Mouse (Mus musculus): Measurements from ENCODE around the gene Nxnl2. TPM values are rescaled to one million over a fixed set of nuclear protein-coding genes. Genes with fewer than 3 reads are reported as not detected.
A peak's percentile ranks its signal among the peaks of the same experiment; 100 is the strongest.

Gene Nxnl2
- polyA plus RNA-seq, 1 experiment from 2014 or later: 6.0 TPM

DNA sequence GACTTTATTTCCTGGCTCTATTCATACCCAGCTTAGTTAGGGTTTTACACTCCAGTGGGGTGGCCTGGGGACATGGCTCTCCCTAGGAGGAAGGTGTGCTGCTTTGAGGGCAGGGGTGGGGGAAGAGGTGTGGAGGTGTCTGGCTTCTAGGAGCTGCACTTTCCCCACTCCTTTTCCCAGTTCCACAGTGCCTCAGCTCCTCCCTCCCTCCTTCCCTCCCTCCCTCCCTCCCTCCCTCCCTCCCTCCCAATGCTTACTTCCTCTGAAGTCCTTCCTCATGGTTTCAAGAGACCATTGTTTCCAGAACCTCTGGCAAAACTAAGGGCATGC, 33.2 kb upstream of the Nxnl2 start:
- Histone ChIP-seq H3K27me3 (replicated peaks; ENCODE audit: control insufficient read depth, insufficient read depth, low read length) (no peaks in the 10 kb centered on the region), H3K4me2 (ENCODE audit: low read length) (no peak overlapping the region), H3K27ac (ENCODE audit: low read depth, low read length) (no peak overlapping the region), H3K36me3 (ENCODE audit: control insufficient read depth, insufficient read depth, low read length) (peaks cover 14% of the 10 kb centered on the region), H3K4me3 (ENCODE audit: low read length) (no peak overlapping the region), H3K9ac (ENCODE audit: low read depth, low read length) (no peak overlapping the region), H3K4me1 (ENCODE audit: control insufficient read depth, insufficient read depth, low read depth, low read length) (no peaks in the 10 kb centered on the region; the same call in 1 of the 2 replicates), H3K9me3 (ENCODE audit: control insufficient read depth, low read length) (no peaks in the 10 kb centered on the region)
- ATAC-seq: peak; percentile 57; the same call in 1 of the 2 replicates

DNA sequence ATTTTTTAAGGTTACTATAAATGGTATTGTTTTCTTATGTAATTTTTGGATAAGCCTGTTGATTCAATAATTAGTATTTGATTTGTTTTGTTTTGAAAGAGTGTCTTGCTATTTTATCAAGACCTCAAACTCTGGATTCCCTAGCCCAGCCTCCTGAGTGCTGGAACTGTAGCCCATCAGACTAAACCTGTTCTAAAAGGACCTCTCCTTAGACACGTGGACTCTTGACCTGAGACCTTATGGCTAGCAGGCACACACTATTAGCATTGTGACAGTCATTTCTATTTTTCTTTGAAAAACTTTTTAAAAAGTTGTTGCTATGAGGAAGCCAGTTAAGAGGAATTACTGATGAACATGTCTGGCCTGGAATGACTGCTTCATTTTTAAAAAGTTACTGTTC, 23.7 kb upstream of the Nxnl2 start:
- H3K9ac ChIP-seq (ENCODE audit: low read depth, low read length): no peak overlapping the region
- no peaks in the 10 kb centered on the region for H3K27me3 ChIP-seq (replicated peaks; ENCODE audit: control insufficient read depth, insufficient read depth, low read length)
- WGBS: 75% methylated on average over 1 of the region's 1 CpGs
- no peaks in the 10 kb centered on the region for H3K4me1 ChIP-seq (ENCODE audit: control insufficient read depth, insufficient read depth, low read depth, low read length)
- H3K27ac ChIP-seq (ENCODE audit: low read depth, low read length): no peak overlapping the region
- H3K4me2 ChIP-seq (ENCODE audit: low read length): no peak overlapping the region
- H3K36me3 ChIP-seq (ENCODE audit: control insufficient read depth, insufficient read depth, low read length): peaks cover 10% of the 10 kb centered on the region
- no peaks in the 10 kb centered on the region for H3K9me3 ChIP-seq (ENCODE audit: control insufficient read depth, low read length)
- H3K4me3 ChIP-seq (ENCODE audit: low read length): no peak overlapping the region
- no peak for ATAC-seq

DNA sequence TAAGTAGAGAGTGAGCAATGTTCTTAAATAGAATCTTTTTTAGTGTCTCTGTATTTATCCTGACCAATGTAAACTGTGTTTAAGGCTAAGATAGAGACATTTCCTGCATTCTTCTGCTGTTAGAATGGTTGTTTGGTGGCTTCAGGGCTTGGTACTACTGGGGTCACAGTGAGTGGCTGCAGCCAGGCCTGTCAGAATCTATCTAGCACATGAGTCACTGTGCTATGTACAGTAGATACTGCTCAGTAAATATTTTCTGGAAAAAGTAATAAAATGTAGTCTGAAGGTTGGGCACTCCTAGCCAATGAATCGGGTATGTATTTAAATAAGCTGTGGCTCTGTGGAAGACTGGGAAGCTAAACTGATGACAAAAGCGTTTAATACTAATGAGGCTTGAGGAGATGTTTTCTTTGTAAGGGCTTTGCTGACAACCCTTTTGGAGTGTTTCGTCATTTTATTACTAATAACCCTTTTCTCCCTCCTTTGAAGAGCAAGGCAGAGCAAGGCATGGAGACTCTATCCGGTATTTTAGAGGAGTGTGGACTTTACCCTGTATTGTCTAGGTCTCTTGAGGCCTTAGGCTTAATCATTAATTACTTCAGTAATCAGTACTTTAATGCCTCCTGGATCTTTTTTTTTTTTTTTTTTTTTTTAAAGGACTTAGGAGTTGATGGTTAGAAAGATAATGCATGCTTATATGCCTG, 17.7 kb upstream of the Nxnl2 start:
- Histone ChIP-seq H3K27me3 (replicated peaks; ENCODE audit: control insufficient read depth, insufficient read depth, low read length) (no peaks in the 10 kb centered on the region), H3K36me3 (ENCODE audit: control insufficient read depth, insufficient read depth, low read length) (peaks cover 12% of the 10 kb centered on the region), H3K9me3 (ENCODE audit: control insufficient read depth, low read length) (no peaks in the 10 kb centered on the region), H3K4me1 (ENCODE audit: control insufficient read depth, insufficient read depth, low read depth, low read length) (no peaks in the 10 kb centered on the region), H3K4me2 (ENCODE audit: low read length) (no peak overlapping the region), H3K27ac (ENCODE audit: low read depth, low read length) (no peak overlapping the region), H3K4me3 (ENCODE audit: low read length) (no peak overlapping the region), H3K9ac (ENCODE audit: low read depth, low read length) (no peak overlapping the region)
- ATAC-seq: no peak
- WGBS: 80% methylated on average over 4 of the region's 4 CpGs

DNA sequence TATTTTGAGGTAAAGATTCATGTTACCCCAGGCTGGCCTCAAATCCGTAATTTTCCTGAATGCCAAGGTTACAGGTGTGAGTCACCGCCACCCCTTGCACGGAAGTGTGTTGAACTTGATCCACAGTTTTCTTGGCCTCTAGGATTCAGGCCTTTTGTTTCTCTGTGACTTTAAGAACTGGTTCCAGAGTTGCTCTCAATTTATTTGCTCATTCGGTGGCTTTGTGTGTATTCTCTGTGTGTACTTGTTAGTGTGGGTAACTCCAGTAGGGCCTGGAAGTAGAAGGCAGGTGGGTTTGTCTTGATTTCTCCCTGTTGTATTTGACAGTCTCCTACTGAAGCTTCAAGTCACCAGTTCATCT, 17.2 kb upstream of the Nxnl2 start:
- Histone ChIP-seq H3K27me3 (replicated peaks; ENCODE audit: control insufficient read depth, insufficient read depth, low read length) (no peaks in the 10 kb centered on the region), H3K4me3 (ENCODE audit: low read length) (no peak overlapping the region), H3K27ac (ENCODE audit: low read depth, low read length) (no peak overlapping the region), H3K4me2 (ENCODE audit: low read length) (no peak overlapping the region), H3K36me3 (ENCODE audit: control insufficient read depth, insufficient read depth, low read length) (peaks cover 12% of the 10 kb centered on the region), H3K9ac (ENCODE audit: low read depth, low read length) (no peak overlapping the region), H3K9me3 (ENCODE audit: control insufficient read depth, low read length) (no peaks in the 10 kb centered on the region), H3K4me1 (ENCODE audit: control insufficient read depth, insufficient read depth, low read depth, low read length) (no peaks in the 10 kb centered on the region)
- no peak for ATAC-seq
- 95% methylated on average over 4 of the region's 4 CpGs for WGBS

DNA sequence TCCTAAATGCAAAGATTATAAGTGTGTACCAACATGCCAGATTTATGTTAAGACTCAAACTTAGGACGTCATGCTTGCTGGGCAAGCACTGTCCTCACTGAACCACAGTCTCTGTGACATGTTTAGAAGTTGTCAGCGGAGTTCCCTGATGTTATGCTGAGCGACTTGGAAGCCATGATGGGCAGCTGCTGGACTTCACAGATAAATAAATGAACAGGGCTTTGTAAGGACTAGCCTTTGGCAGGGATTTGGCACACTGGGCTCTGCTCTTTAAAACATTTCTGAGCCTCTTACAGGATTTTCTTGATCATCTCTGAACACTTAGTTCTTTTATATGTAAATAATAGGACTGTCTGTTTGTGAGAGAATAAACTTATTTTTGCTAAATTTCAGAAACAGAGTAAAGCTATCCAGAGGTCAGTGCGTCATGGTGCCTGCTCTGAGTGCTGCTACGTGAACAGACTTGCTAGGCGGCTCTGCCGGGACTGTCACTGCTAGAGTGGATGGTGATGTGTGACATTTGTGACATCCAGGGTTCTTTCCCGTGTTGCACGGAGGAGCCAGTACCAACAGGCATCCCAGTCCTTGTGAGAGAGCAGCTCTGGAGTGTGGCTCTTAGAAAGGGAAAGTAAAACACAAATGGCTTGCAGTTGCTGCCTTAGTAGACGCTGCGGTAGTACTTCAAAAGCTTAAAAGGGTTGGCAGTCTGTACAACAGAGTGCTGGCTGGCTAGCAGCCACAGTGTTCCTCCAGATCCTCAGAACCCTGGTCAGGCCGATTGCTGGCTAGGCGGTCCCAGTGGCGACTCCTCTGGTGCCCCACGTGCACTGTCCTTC, 15.4 kb upstream of the Nxnl2 start:
- H3K27ac ChIP-seq (ENCODE audit: low read depth, low read length): no peak overlapping the region
- 85% methylated on average over 15 of the region's 15 CpGs for WGBS
- ATAC-seq: peak; percentile 6; the same call in 1 of the 2 replicates

DNA sequence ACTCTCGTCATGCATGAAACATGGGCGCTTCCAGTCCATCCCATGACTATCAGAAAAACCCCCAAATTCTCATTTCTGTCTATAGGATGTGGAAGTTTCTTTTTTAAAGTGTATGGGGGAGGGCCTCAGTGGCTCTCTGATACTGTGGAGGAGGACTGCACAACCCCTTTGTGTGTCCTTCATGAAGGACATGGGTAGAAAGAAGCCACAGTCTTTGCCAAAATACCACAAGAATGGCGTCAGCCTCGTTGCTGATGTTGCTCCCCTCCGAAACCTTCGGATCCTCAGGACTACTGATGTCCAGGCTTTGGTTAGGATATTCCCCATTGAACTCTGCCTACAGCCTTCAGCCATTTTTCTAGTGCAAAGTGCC, 14.8 kb upstream of the Nxnl2 start:
- no peaks in the 10 kb centered on the region for H3K4me1 ChIP-seq (ENCODE audit: control insufficient read depth, insufficient read depth, low read depth, low read length)
- no peak overlapping the region for H3K4me2 ChIP-seq (ENCODE audit: low read length)
- H3K9me3 ChIP-seq (ENCODE audit: control insufficient read depth, low read length): no peaks in the 10 kb centered on the region
- no peak overlapping the region for H3K27ac ChIP-seq (ENCODE audit: low read depth, low read length)
- peak; percentile 12; the same call in 1 of the 2 replicates for ATAC-seq
- 93% methylated on average over 6 of the region's 6 CpGs for WGBS
- H3K4me3 ChIP-seq (ENCODE audit: low read length): no peak overlapping the region
- H3K27me3 ChIP-seq (replicated peaks; ENCODE audit: control insufficient read depth, insufficient read depth, low read length): no peaks in the 10 kb centered on the region
- H3K36me3 ChIP-seq (ENCODE audit: control insufficient read depth, insufficient read depth, low read length): peaks cover 8% of the 10 kb centered on the region
- H3K9ac ChIP-seq (ENCODE audit: low read depth, low read length): no peak overlapping the region

More for the DNA sequence above, 15.4 kb upstream of the Nxnl2 start:
- Histone ChIP-seq H3K27me3 (replicated peaks; ENCODE audit: control insufficient read depth, insufficient read depth, low read length) (no peaks in the 10 kb centered on the region), H3K9me3 (ENCODE audit: control insufficient read depth, low read length) (no peaks in the 10 kb centered on the region), H3K4me3 (ENCODE audit: low read length) (no peak overlapping the region), H3K4me2 (ENCODE audit: low read length) (no peak overlapping the region), H3K36me3 (ENCODE audit: control insufficient read depth, insufficient read depth, low read length) (peaks cover 8% of the 10 kb centered on the region), H3K9ac (ENCODE audit: low read depth, low read length) (no peak overlapping the region), H3K4me1 (ENCODE audit: control insufficient read depth, insufficient read depth, low read depth, low read length) (no peaks in the 10 kb centered on the region)

DNA sequence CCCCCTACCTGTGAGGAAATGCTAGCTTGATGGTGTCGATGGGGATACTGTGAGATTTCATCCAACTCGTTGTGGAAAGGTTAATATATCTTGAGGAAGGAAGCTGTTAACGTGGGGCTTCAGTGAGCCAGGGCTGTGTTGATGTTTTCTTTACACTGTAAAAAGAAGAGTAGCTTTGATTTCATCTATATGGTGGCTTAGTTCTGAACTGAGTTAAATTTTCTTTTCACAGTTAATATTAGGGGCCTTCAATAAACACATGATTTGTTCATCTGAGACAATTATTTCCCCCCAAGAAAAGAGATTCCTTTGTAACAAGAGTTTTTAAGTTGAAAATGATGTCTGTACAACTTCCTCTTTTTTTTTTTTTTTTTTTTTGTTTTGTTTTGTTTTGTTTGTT, 13.5 kb upstream of the Nxnl2 start:
- no peak overlapping the region for H3K4me3 ChIP-seq (ENCODE audit: low read length)
- no peaks in the 10 kb centered on the region for H3K4me1 ChIP-seq (ENCODE audit: control insufficient read depth, insufficient read depth, low read depth, low read length)
- no peaks in the 10 kb centered on the region for H3K27me3 ChIP-seq (replicated peaks; ENCODE audit: control insufficient read depth, insufficient read depth, low read length)
- H3K27ac ChIP-seq (ENCODE audit: low read depth, low read length): no peak overlapping the region
- H3K9me3 ChIP-seq (ENCODE audit: control insufficient read depth, low read length): no peaks in the 10 kb centered on the region
- peaks cover 8% of the 10 kb centered on the region for H3K36me3 ChIP-seq (ENCODE audit: control insufficient read depth, insufficient read depth, low read length)
- H3K4me2 ChIP-seq (ENCODE audit: low read length): no peak overlapping the region
- WGBS: 94% methylated on average over 3 of the region's 3 CpGs
- no peak for ATAC-seq
- H3K9ac ChIP-seq (ENCODE audit: low read depth, low read length): no peak overlapping the region

DNA sequence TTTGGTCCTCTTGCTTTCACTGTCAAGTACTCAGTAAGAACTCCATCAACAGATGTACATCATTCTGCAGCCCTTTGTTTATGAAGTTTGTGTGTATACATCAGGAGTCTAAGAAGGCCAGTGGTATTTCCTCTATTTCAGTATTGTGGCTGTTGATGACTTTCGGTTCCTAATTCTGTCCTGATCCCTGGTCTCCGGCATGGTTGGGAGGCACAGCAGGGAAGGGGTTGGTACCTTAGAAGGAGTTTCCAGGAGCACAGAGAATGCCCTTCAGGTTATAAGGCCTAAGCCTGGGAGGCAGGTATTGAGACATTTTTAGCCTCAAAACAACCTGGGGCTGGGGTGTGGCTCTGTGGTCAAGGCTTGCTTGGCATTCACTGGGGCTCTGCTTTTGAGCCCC, 9.2 kb upstream of the Nxnl2 start:
- H3K4me1 ChIP-seq (ENCODE audit: control insufficient read depth, insufficient read depth, low read depth, low read length): no peaks in the 10 kb centered on the region
- 74% methylated on average over 2 of the region's 2 CpGs for WGBS
- H3K4me3 ChIP-seq (ENCODE audit: low read length): no peak overlapping the region
- no peaks in the 10 kb centered on the region; the same call in 1 of the 2 replicates for H3K9me3 ChIP-seq (ENCODE audit: control insufficient read depth, low read length)
- H3K36me3 ChIP-seq (ENCODE audit: control insufficient read depth, insufficient read depth, low read length): 0 out of 2 replicates have a peak, but pooled peaks cover 2% of the 10 kb centered on the region
- ATAC-seq: no peak
- H3K4me2 ChIP-seq (ENCODE audit: low read length): no peak overlapping the region
- H3K27ac ChIP-seq (ENCODE audit: low read depth, low read length): no peak overlapping the region
- H3K9ac ChIP-seq (ENCODE audit: low read depth, low read length): no peak overlapping the region
- H3K27me3 ChIP-seq (replicated peaks; ENCODE audit: control insufficient read depth, insufficient read depth, low read length): no peaks in the 10 kb centered on the region

DNA sequence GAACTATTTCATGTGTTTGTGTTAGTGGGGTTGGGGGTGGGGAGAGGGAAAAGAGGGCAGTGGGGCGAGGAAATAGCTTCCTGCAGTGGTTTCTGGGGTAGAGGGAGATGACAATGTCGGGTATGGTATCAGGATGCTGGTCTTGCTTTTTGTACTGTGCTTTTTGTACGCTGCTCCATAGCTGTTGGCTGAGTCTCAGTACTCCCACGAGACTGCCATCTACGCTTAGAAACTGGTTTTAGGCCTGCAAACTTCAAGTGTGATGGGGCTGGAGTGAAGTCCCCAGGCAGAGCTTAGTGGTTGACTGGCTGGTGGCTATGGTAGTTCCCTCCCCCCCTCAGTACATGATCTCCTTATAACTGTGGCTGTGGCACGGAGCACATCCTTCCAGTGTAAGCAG, 8.6 kb upstream of the Nxnl2 start:
- no peaks in the 10 kb centered on the region for H3K27me3 ChIP-seq (replicated peaks; ENCODE audit: control insufficient read depth, insufficient read depth, low read length)
- ATAC-seq: no peak
- H3K9ac ChIP-seq (ENCODE audit: low read depth, low read length): no peak overlapping the region
- H3K36me3 ChIP-seq (ENCODE audit: control insufficient read depth, insufficient read depth, low read length): 0 out of 2 replicates have a peak, but pooled peaks cover 2% of the 10 kb centered on the region
- no peaks in the 10 kb centered on the region; the same call in 1 of the 2 replicates for H3K9me3 ChIP-seq (ENCODE audit: control insufficient read depth, low read length)
- H3K27ac ChIP-seq (ENCODE audit: low read depth, low read length): no peak overlapping the region
- no peak overlapping the region for H3K4me3 ChIP-seq (ENCODE audit: low read length)
- no peak overlapping the region for H3K4me2 ChIP-seq (ENCODE audit: low read length)
- H3K4me1 ChIP-seq (ENCODE audit: control insufficient read depth, insufficient read depth, low read depth, low read length): no peaks in the 10 kb centered on the region
- 86% methylated on average over 6 of the region's 6 CpGs for WGBS
